Mouse (Mus musculus): ENCODE measurements around the gene Pde2a.
"Not testable (repeated sequence)": the region's sequence is repeated elsewhere in the genome, so short reads cannot be mapped to it uniquely, and the experiment has no call there.

The Pde2a gene

DNA sequence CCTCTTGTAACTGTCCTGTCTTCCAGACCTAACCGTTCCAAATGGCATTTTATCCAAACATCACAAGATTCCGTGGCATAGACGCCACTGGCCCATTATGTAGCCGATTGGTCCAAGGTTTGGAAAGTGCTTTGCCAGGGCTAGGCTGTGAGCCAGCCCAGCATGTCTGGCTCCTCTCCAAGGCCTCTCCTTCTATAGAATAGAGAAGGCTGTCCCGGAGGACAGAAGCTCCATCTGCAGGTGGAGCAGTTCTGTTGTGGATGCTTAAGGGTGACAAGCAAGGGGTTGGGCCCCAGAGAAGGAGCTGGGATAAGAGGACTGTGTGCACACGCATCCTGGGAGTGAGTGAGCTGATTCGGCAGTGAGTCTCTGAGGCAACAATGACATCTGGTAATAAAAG lies 92.2 kb downstream of the Pde2a start:
- DNase-seq (ENCODE audit: low read depth, low spot score), result no peak

- DNase-seq (ENCODE audit: low read depth, low spot score), result no peak
Measured at GRCm38 (mm10) chr7:101514768-101515167, 93.3 kb downstream of the Pde2a start.

- DNase-seq (ENCODE audit: low read depth, low spot score), result no peak
Measured at GRCm38 (mm10) chr7:101515295-101515694, 93.8 kb downstream of the Pde2a start.

GRCm38 (mm10) chr7:101516460-101516859 lies 95.0 kb downstream of the Pde2a start:
- DNase-seq (ENCODE audit: low read depth, low spot score), result peak; percentile 46

DNA sequence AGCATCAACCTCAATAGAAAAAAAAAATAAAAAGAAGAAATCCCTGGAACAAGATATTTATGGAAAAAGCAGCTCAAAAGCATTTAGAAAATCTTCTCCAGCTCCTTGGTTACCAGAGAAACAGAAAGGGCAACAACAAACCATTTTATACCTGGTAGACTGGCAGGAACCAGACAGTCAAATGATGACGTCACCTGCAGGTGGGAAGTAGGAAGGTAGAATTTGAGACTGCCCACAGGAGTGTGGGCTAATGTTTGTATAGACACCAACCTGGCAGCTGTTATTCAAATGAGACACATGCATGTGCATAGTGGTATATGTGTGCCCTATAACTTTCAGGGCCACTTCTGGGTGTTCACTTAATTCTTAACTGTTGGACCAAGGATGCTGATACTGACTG lies 100.2 kb downstream of the Pde2a start:
- no peak for DNase-seq (ENCODE audit: low read depth, low spot score)

- DNase-seq (ENCODE audit: low read depth, low spot score), result no peak
Measured at GRCm38 (mm10) chr7:101523205-101523604, 101.7 kb downstream of the Pde2a start.

GRCm38 (mm10) chr7:101526484-101526883 lies 105.0 kb downstream of the Pde2a start:
- DNase-seq (ENCODE audit: low read depth, low spot score), result no peak

- DNase-seq (ENCODE audit: low read depth, low spot score), result no peak
Measured at GRCm38 (mm10) chr7:101534428-101534827, 112.9 kb downstream of the Pde2a start.

GRCm38 (mm10) chr7:101535102-101535501 lies 113.6 kb downstream of the Pde2a start:
- no peak for DNase-seq (ENCODE audit: low read depth, low spot score)

- DNase-seq (ENCODE audit: low read depth, low spot score), result no peak
Measured at GRCm38 (mm10) chr7:101535517-101535916, 114.0 kb downstream of the Pde2a start.

GRCm38 (mm10) chr7:101537541-101537940 lies 116.0 kb downstream of the Pde2a start:
- DNase-seq (ENCODE audit: low read depth, low spot score), result peak; percentile 61

DNA sequence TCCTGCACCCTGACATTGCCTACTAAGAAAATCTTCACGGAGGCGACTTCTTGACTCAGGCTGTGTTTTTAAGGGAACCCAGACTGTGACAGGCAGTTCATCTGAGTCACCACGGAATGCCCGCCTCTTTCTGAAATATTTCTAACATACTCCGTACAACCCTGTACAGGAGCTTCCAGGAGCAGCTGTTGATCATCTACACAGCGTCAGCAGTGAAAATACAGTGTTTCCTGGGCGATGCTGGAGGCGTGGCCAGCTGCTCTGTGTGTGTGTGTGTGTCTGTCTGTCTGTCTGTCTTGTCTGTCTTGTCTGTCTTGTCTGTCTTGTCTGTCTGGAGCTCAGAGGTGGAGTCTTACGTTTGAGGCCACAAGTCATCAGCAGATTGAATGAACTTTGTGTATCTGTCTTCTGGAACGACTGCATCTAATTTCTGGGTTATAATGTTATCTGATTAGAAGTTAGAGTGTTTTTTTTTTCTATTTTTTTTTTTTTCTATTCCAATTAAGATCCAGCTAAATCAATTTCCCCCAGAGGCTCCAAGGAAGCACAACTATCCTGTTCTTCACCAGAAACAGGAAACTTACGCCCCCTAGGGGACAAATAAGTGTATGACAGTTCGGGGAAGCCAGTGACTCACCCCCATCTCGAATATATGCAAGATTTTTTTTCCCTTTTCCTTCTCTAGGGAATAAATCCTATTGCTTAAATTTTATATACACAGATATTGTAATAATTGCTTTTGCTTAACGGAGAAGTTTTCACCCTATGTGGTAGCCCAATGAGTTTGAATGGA lies 116.8 kb downstream of the Pde2a start:
- peak; percentile 85 for DNase-seq (ENCODE audit: low read depth, low spot score)

DNA sequence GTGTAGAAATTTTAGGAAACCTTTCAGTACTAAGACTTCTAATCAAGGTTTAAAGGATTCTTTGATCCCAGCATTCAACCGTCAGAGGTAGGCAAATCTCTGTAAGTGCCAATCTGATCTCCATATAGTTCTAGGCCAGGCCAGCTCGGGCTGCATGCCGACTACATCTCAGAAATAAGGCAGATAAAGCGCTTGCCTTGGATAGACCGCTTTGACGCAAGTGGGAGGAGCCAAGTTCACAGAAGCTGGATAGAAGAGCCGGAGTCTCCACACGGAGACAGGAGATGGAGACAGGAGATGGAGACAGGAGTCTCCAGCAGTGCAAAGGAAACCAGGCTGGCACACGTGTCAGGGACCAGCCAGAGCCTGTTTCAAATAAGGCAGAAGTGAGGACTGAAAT lies 118.3 kb downstream of the Pde2a start:
- DNase-seq (ENCODE audit: low read depth, low spot score), result no peak

DNA sequence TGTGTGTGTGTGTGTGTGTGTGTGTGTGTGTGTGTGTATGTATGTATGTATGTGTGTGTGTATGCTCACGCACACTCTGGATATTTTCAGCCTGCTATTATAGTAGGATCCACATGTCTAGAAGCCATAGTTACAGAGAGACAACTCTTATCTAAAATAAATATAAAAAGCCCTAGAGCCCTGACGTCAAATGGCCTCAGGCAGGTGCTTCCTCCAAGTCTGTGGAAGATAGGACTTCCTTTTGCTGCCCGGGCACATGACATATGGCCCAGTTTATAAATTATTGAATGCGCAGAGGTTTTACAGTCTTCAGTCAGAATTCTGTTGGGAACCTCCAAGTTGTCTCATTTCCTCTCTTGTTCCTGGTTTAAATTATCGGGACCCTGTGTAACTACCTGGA lies 119.2 kb downstream of the Pde2a start:
- peak; percentile 50 for DNase-seq (ENCODE audit: low read depth, low spot score)

GRCm38 (mm10) chr7:101541132-101541531 lies 119.6 kb downstream of the Pde2a start:
- DNase-seq (ENCODE audit: low read depth, low spot score), result peak; percentile 78

DNA sequence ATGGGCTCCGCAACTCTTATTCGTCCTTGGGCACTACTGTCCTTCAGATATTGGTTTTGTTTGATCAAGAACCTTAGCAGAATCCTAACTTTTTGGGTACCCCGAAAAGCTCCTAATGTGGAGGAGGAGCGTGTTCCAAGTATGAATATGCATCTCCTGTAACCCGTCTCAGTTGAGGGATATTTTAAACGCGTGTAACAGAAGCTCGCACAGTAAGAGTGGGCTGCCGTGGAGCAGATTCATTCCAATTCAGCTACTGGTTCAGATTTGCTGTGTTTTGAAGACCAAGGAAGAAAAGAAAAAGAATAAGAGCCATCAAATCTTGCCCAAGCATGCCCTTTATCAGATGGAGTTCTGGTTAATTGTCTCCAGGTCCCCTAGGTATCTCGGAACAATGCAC lies 120.2 kb downstream of the Pde2a start:
- DNase-seq (ENCODE audit: low read depth, low spot score), result no peak

DNA sequence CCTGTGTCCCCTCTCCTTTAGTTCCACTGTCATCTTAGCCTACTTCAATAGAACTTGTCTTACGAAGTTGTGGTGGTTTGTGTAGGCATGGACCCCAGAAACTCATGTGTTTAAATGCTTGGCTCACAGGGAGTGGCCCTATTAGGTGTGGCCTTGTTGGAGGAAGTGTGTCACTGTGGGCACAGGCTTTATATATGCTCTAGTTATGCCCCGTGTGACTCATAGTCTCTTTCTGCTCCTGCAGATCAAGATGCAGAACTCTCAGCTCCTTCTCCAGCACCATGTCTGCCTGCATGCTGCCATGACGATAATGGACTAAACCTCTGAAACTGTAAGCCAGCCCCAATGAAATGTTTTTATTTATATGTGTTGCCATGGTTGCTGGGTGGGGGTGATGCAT lies 126.2 kb downstream of the Pde2a start:
- DNase-seq (ENCODE audit: low read depth, low spot score), result peak; percentile 69

- DNase-seq (ENCODE audit: low read depth, low spot score), result no peak
Measured at GRCm38 (mm10) chr7:101549266-101549665, 127.8 kb downstream of the Pde2a start.

DNA sequence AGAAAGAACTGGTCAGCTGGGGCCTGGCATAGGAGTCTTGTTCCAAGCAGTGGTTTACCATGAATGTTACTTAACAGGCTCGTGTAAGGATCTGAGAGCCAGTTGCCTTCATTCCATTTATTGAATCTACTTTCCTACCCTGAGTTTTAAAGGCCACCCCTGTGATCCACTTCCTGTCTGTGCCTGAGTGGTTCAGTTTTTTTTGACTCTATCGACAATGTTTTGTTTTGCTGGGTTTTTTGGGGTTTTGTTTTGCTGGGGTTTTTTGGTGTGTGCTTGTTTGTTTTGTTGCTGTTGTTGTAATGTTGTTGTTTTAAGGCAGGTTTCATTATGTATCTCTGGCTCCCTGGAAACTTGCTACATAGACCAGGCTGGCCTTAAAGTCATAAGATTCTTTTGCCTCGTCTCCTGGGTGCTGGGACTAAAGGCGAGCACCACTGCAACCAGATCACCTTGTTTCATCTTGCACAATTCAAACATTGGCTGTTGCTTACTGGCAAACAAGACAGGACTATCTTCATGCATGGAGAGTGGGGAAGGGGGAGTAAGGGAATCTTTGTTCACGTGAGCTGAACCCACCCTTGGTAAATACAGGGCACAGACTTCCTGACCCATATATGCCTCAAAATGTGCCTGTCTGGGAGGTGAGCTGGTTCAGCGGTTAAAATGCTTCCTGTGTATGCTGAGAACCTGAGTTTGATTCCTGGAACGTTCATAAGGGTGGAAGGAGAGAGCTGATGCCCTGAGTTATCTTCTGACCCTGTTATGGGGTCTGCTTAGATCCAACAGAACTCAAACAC lies 129.4 kb downstream of the Pde2a start:
- peak; percentile 60 for DNase-seq (ENCODE audit: low read depth, low spot score)

DNA sequence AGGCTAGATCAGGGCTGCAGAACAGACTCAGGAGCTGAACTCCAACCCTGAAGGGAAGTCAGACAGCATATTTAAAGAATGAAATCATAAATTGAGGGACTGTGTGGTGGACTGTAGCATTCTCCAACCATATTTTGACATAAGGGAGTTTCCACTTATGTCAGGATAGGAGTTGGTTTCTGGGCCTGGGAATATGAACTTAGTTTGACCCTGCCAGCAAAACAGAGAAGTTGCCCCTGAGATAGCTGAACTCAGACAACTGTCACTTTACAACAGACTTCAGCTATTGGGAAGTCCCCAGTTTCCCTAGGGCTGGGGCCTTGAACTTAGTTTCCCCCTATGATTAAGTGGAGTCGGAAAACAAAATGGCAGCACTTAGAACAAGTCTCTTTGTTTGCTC lies 130.0 kb downstream of the Pde2a start:
- peak; percentile 14 for DNase-seq (ENCODE audit: low read depth, low spot score)

- DNase-seq (ENCODE audit: low read depth, low spot score), result peak; percentile 80
Measured at GRCm38 (mm10) chr7:101555473-101555872, 134.0 kb downstream of the Pde2a start.

GRCm38 (mm10) chr7:101557391-101557790 lies 135.9 kb downstream of the Pde2a start:
- no peak for DNase-seq (ENCODE audit: low read depth, low spot score)

GRCm38 (mm10) chr7:101559393-101559792 lies 137.9 kb downstream of the Pde2a start:
- not testable (repeated sequence) for DNase-seq (ENCODE audit: low read depth, low spot score)

Measured in CD4-positive helper T cell, adult 2 months (primary cell).